Mouse (Mus musculus) liver, embryonic 16.5 days (tissue): ENCODE measurements at regions not wholly inside any gene's neighbourhood (a gene's known extent, or its start where the extent isn't known, plus 50 kb on each side); places are given as distances from the start of the nearest gene placed in this dataset.

Experiments used
- ATAC-seq: fragments of 200-750 bp; cut with Nextera tagmentation; 2 replicates; pipeline ENCODE4 v1.8.0; 2017; ENCODE audit warnings: low read depth, mild to moderate bottlenecking, moderate number of reproducible peaks, moderate library complexity
- H3K27ac ChIP-seq: fragments of 300-500 bp; sonication (generic); 2 replicates; pipeline ENCODE4 v1.5.1; 2014; ENCODE audit warnings: mild to moderate bottlenecking, low read length
- H3K27me3 ChIP-seq: fragments of 300-500 bp; sonication (generic); 2 replicates; pipeline ENCODE4 v1.6.1; 2014; ENCODE audit warnings: low read depth, low read length, mixed read lengths; ENCODE audit not compliant: control insufficient read depth, insufficient read depth
- H3K36me3 ChIP-seq: fragments of 300-500 bp; sonication (generic); 2 replicates; pipeline ENCODE4 v1.6.1; 2014; ENCODE audit warnings: mild to moderate bottlenecking; ENCODE audit not compliant: control insufficient read depth, insufficient read depth
- H3K4me1 ChIP-seq: fragments of 300-500 bp; sonication (generic); 2 replicates; pipeline ENCODE4 v1.6.1; 2014; ENCODE audit warnings: low read depth, low read length, mixed read lengths; ENCODE audit not compliant: control insufficient read depth
- H3K4me2 ChIP-seq: fragments of 300-500 bp; sonication (generic); 2 replicates; pipeline ENCODE4 v1.6.1; 2014; ENCODE audit warnings: low read depth, low read length, mixed read lengths
- H3K4me3 ChIP-seq: fragments of 300-500 bp; sonication (generic); 2 replicates; pipeline ENCODE4 v1.5.1; 2014; ENCODE audit warnings: low read depth, mild to moderate bottlenecking, low read length
- H3K9ac ChIP-seq: fragments of 300-500 bp; sonication (generic); 2 replicates; pipeline ENCODE4 v1.6.1; 2014; ENCODE audit warnings: low read depth, low read length
- H3K9me3 ChIP-seq: fragments of 300-500 bp; sonication (generic); replicated peaks from 2 replicates; pipeline ENCODE4 v1.6.1; 2016; ENCODE audit warnings: low read length; ENCODE audit not compliant: control insufficient read depth
- whole genome bisulfite sequencing: fragments of 180-500 bp; shearing (Covaris S2); extraction: QIAGEN DNeasy Blood & Tissue Kit; methylation state at CpG from one replicate; pipeline ENCODE4 v1.1.7; 2014; ENCODE audit not compliant: insufficient replicate concordance; 5-methylcytosine and 5-hydroxymethylcytosine counted together

- H3K27ac ChIP-seq = no peak overlapping the region
- 68% methylated on average over 16 of the region's 16 CpGs for WGBS
- no peak for ATAC-seq
- no peaks in the 10 kb centered on the region for H3K9me3 ChIP-seq
- H3K4me3 ChIP-seq = no peak overlapping the region
- H3K27me3 ChIP-seq = no peaks in the 10 kb centered on the region
- H3K36me3 ChIP-seq = no peaks in the 10 kb centered on the region
- no peak overlapping the region for H3K9ac ChIP-seq
- H3K4me2 ChIP-seq = no peak overlapping the region
- H3K4me1 ChIP-seq = no peaks in the 10 kb centered on the region
Observed at GRCm38 (mm10) chr13:107540784-107541634, 503.2 kb upstream of the Smim15 start.

DNA sequence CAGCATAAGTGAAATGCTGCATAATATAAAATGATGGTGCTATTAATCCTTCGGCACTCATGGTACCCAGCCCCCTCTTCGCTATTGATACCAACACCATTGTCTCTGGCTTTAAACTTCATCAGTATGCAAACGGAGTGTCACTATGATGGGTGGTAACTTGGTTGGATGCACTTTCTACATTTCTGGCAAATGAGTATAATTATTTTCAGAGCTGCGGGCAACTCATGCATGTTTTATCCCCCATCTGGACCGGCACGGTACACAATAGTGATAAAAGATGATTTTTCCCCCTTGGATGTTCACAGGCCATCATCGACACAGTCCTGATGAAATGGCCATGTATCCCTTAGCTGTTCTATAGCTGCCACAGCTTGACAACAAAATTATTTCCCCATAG is 503.9 kb upstream of the Smim15 start:
- Histone ChIP-seq H3K9me3 (no peaks in the 10 kb centered on the region), H3K27ac (no peak overlapping the region), H3K4me2 (no peak overlapping the region), H3K36me3 (no peaks in the 10 kb centered on the region), H3K4me1 (no peaks in the 10 kb centered on the region), H3K9ac (no peak overlapping the region), H3K27me3 (no peaks in the 10 kb centered on the region), H3K4me3 (no peak overlapping the region)
- WGBS = 76% methylated on average over 7 of the region's 7 CpGs
- no peak for ATAC-seq

DNA sequence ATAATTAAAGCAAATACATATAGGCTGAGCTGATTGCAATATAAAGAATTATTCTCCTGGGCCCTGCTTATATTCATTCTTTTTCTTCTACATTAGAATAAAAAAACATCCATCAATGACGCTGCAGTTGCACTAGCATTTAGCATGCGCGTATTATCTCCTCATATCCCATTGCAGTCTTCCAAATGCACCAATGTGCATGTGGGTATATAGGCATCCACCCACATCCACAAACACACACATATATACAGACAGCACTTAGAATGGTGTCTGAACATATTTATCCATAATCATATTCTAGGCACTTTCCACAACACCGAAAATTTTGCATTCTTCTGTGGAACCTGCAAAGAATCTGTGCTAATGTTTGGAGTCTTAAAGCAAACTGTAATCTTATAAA is 504.4 kb upstream of the Smim15 start:
- no peak for ATAC-seq
- Histone ChIP-seq H3K9me3 (no peaks in the 10 kb centered on the region), H3K4me1 (no peaks in the 10 kb centered on the region), H3K4me3 (no peak overlapping the region), H3K27me3 (no peaks in the 10 kb centered on the region), H3K36me3 (no peaks in the 10 kb centered on the region), H3K9ac (no peak overlapping the region), H3K27ac (no peak overlapping the region), H3K4me2 (no peak overlapping the region)
- WGBS = 78% methylated on average over 4 of the region's 4 CpGs

DNA sequence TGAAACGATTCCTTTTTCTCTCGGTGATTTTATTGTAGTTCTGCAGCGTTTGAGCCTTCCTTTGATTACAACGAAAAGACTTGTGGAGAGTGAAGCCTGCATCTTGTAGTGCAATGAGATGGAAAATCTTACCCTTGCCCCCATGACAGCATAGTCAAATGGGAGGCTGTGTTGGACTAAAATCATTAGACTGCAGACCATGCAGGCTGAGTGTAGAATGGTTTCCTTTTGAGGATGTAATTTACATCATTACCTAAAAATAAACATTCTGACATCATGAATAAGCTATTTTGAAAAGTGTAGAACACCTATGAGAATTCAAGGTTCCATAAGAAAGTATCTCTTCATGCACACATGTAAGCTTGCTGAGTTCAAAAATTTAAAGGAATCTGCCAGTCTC is 504.9 kb upstream of the Smim15 start:
- no peak overlapping the region for H3K27ac ChIP-seq
- H3K4me3 ChIP-seq = no peak overlapping the region
- ATAC-seq = no peak
- H3K27me3 ChIP-seq = no peaks in the 10 kb centered on the region
- 70% methylated on average over 4 of the region's 4 CpGs for WGBS
- H3K9ac ChIP-seq = no peak overlapping the region
- H3K4me2 ChIP-seq = no peak overlapping the region
- no peaks in the 10 kb centered on the region for H3K4me1 ChIP-seq
- H3K36me3 ChIP-seq = no peaks in the 10 kb centered on the region
- no peaks in the 10 kb centered on the region for H3K9me3 ChIP-seq

- H3K36me3 ChIP-seq = no peaks in the 10 kb centered on the region
- ATAC-seq = no peak
- H3K4me2 ChIP-seq = no peak overlapping the region
- H3K27ac ChIP-seq = no peak overlapping the region
- H3K9me3 ChIP-seq = no peaks in the 10 kb centered on the region
- no peak overlapping the region for H3K9ac ChIP-seq
- WGBS = 54% methylated on average over 5 of the region's 5 CpGs
- no peak overlapping the region for H3K4me3 ChIP-seq
- H3K4me1 ChIP-seq = no peaks in the 10 kb centered on the region
- no peaks in the 10 kb centered on the region for H3K27me3 ChIP-seq
Observed at GRCm38 (mm10) chr13:107535213-107535612, 509.0 kb upstream of the Smim15 start.

DNA sequence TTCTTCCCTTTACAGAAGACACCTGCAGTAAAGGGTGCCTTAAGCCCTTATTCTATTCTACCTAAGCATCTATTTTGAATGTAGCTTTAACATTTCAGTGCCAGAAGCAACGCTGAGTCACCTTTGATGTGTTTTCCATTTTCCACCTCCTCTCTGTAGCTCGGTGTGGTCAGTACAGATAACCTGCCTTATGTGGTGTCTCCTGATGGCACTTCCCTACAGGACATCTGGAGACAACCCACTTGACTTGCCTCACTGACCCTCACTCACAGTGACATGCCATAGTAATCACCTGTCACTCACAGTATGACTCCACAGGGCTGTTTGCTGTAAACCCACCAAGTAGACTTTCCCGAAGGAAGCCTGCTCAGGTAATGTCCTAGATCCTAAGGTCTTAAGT is 510.9 kb upstream of the Smim15 start:
- H3K4me1 ChIP-seq = no peaks in the 10 kb centered on the region
- WGBS = 65% methylated on average over 3 of the region's 3 CpGs

GRCm38 (mm10) chr13:107531528-107531927 is 509.6 kb upstream of the Kif2a start:
- 63% methylated on average over 10 of the region's 10 CpGs for WGBS

More for the DNA sequence above, 510.9 kb upstream of the Smim15 start:
- Histone ChIP-seq H3K36me3 (no peaks in the 10 kb centered on the region), H3K4me2 (no peak overlapping the region), H3K27ac (no peak overlapping the region), H3K9ac (no peak overlapping the region), H3K27me3 (no peaks in the 10 kb centered on the region), H3K4me3 (no peak overlapping the region), H3K9me3 (no peaks in the 10 kb centered on the region)
- no peak for ATAC-seq

DNA sequence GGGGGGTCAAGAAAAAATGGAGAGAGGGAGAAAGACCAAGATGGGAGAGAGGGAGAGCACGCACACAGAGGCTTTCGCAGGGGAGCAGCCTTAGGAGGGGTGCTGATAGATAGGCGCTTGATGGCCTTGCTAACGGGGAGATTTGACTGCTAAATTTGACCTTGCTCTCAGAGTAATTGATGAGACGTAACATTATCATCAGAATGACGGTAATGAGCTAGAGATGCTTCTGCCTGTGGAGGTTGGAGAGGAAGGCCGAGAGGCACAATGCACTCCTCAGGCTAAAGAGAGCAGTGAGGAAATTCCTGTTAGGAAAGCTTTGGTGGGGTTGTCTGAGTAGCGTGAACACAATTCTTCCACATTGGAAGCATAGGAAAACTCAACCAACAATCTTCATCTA is 509.1 kb upstream of the Kif2a start:
- H3K27ac ChIP-seq = no peak overlapping the region
- H3K36me3 ChIP-seq = no peaks in the 10 kb centered on the region
- no peak overlapping the region for H3K4me3 ChIP-seq
- no peak for ATAC-seq
- no peaks in the 10 kb centered on the region for H3K27me3 ChIP-seq
- H3K9me3 ChIP-seq = no peaks in the 10 kb centered on the region
- H3K4me1 ChIP-seq = no peaks in the 10 kb centered on the region
- H3K4me2 ChIP-seq = no peak overlapping the region
- no peak overlapping the region for H3K9ac ChIP-seq
- WGBS = 32% methylated on average over 8 of the region's 8 CpGs

More at GRCm38 (mm10) chr13:107531528-107531927, 509.6 kb upstream of the Kif2a start:
- Histone ChIP-seq H3K27me3 (no peaks in the 10 kb centered on the region), H3K9ac (no peak overlapping the region), H3K4me1 (no peaks in the 10 kb centered on the region), H3K9me3 (no peaks in the 10 kb centered on the region), H3K4me3 (no peak overlapping the region), H3K4me2 (no peak overlapping the region), H3K27ac (no peak overlapping the region), H3K36me3 (no peaks in the 10 kb centered on the region)
- ATAC-seq = no peak

DNA sequence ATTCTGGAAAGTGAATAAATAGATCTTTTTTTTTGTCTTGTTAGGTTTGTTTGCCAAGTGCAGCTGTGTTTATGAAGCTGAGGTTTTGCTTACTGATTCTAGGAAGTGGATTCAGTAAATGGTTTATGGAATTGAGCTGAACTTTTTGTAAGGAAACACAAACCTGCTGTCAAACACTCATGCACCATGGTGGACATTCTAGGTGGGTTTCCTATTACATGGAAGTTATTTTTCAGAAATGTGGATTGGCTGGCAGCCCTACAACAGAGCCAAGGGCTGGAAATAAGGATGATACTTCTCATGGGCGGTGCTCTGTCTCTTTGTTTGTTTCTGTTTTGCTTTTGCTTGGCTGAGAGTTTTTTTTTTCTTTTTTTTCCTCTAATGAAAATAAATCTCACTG is 508.5 kb upstream of the Kif2a start:
- H3K4me3 ChIP-seq = no peak overlapping the region
- H3K4me1 ChIP-seq = no peaks in the 10 kb centered on the region
- no peaks in the 10 kb centered on the region for H3K36me3 ChIP-seq
- no peak overlapping the region for H3K9ac ChIP-seq
- no peak overlapping the region for H3K4me2 ChIP-seq
- no peaks in the 10 kb centered on the region for H3K9me3 ChIP-seq
- WGBS = 75% methylated on average over 1 of the region's 1 CpGs
- H3K27ac ChIP-seq = no peak overlapping the region
- H3K27me3 ChIP-seq = no peaks in the 10 kb centered on the region
- no peak for ATAC-seq
